Mouse (Mus musculus) limb, embryonic 11.5 days (tissue): ENCODE results near the gene Rad50. TPM values are rescaled to one million over a fixed set of nuclear protein-coding genes. Genes with fewer than 3 reads are reported as not detected.

Source experiments
- ATAC-seq: fragments of 200-750 bp; cut with Nextera tagmentation; 2 replicates; pipeline ENCODE4 v1.8.0; 2017; ENCODE audit warnings: low read depth; ENCODE audit not compliant: insufficient number of reproducible peaks, low FRiP score, low TSS enrichment
- DNase-seq: peaks from one replicate; pipeline ENCODE4 v3.0.0-alpha.2; 2015; ENCODE audit warnings: low spot score
- H3K27ac ChIP-seq: fragments of 300-500 bp; sonication (generic); replicated peaks from 2 replicates; pipeline ENCODE4 v1.5.1; 2014; ENCODE audit warnings: low read depth, mild to moderate bottlenecking, low read length
- H3K27me3 ChIP-seq: fragments of 300-500 bp; sonication (generic); 2 replicates; pipeline ENCODE4 v1.6.1; 2014; ENCODE audit warnings: mild to moderate bottlenecking, low read length, mixed read lengths; ENCODE audit not compliant: control insufficient read depth, insufficient read depth
- H3K36me3 ChIP-seq: fragments of 300-500 bp; sonication (generic); 2 replicates; pipeline ENCODE4 v1.6.1; 2014; ENCODE audit warnings: mild to moderate bottlenecking, low read length, moderate library complexity, mixed read lengths; ENCODE audit not compliant: control insufficient read depth, insufficient read depth
- H3K4me1 ChIP-seq: fragments of 300-500 bp; sonication (generic); 2 replicates; pipeline ENCODE4 v1.6.1; 2014; ENCODE audit warnings: low read length, mixed read lengths; ENCODE audit not compliant: control insufficient read depth, insufficient read depth
- H3K4me2 ChIP-seq: fragments of 300-500 bp; sonication (generic); 2 replicates; pipeline ENCODE4 v1.6.1; 2014; ENCODE audit warnings: low read depth, mild to moderate bottlenecking, moderate library complexity; ENCODE audit not compliant: severe bottlenecking
- H3K4me3 ChIP-seq: fragments of 300-500 bp; sonication (generic); 2 replicates; pipeline ENCODE4 v1.5.1; 2014; ENCODE audit warnings: low read depth, low read length
- H3K9ac ChIP-seq: fragments of 300-500 bp; sonication (generic); 2 replicates; pipeline ENCODE4 v1.6.1; 2014; ENCODE audit warnings: mild to moderate bottlenecking, low read length
- H3K9me3 ChIP-seq: fragments of 300-500 bp; sonication (generic); 2 replicates; pipeline ENCODE4 v1.6.1; 2016; ENCODE audit warnings: low read length; ENCODE audit not compliant: control insufficient read depth
- WGBS: fragments of 180-500 bp; shearing (Covaris S2); extraction: QIAGEN DNeasy Blood & Tissue Kit; methylation state at CpG from one replicate; pipeline ENCODE4 v1.1.7; 2014; 5-methylcytosine and 5-hydroxymethylcytosine counted together
- polyA plus RNA-seq: library from polyadenylated mRNA; unstranded; fragments of >200 nt; fragmentation: Nextera tagmentation; extraction: Ambion mirVana; gene quantifications from 2 replicates; pipeline ENCODE4 v1.2.1, GENCODE M21; 2014

The Rad50 gene
- polyA plus RNA-seq, 1 experiment from 2014 or later: 26.4 TPM

GRCm38 (mm10) chr11:53720715-53721114, 13.6 kb upstream of the Rad50 start, which contains the start of gene Il5:
Gene Il5, plus strand, starts transcription at chr11:53720794.
- no peak within 1 kb of the TSS for H3K4me3 ChIP-seq
- DNase-seq: no peak
- H3K9me3 ChIP-seq: no peaks in the 10 kb centered on the region
- no peak within 1 kb of the TSS for H3K4me2 ChIP-seq
- H3K4me1 ChIP-seq: no peaks in the 10 kb centered on the region
- 82% methylated on average over 6 of the region's 6 CpGs for WGBS
- no peak within 1 kb of the TSS for H3K9ac ChIP-seq
- no peak for ATAC-seq
- no peaks in the 10 kb centered on the region for H3K36me3 ChIP-seq
- H3K27me3 ChIP-seq: no peaks in the 10 kb centered on the region
- no peak within 1 kb of the TSS for H3K27ac ChIP-seq

- H3K9ac ChIP-seq: no peak overlapping the region
- no peak overlapping the region for H3K4me2 ChIP-seq
- H3K27me3 ChIP-seq: no peaks in the 10 kb centered on the region
- H3K36me3 ChIP-seq: no peaks in the 10 kb centered on the region
- WGBS: 74% methylated on average over 1 of the region's 1 CpGs
- DNase-seq (no peak), ATAC-seq (no peak)
- no peaks in the 10 kb centered on the region for H3K4me1 ChIP-seq
- H3K27ac ChIP-seq: no peak overlapping the region
- no peak overlapping the region for H3K4me3 ChIP-seq
- H3K9me3 ChIP-seq: no peaks in the 10 kb centered on the region
Observed at GRCm38 (mm10) chr11:53719701-53720100, 12.6 kb upstream of the Rad50 start.

GRCm38 (mm10) chr11:53707718-53708009, 545 bp upstream of the Rad50 start:
- Histone ChIP-seq H3K9ac (no peak overlapping the region), H3K27ac (no peak overlapping the region)

GRCm38 (mm10) chr11:53706236-53706933, 734 bp downstream of the Rad50 start:
- Histone ChIP-seq H3K36me3 (no peaks in the 10 kb centered on the region; the same call in 1 of the 2 replicates), H3K4me1 (peaks cover 4% of the 10 kb centered on the region; the same call in 1 of the 2 replicates), H3K9me3 (no peaks in the 10 kb centered on the region), H3K4me2 (peak overlapping the region; percentile 90), H3K27me3 (no peaks in the 10 kb centered on the region), H3K9ac (peak overlapping the region; percentile 87), H3K27ac (peak overlapping the region; percentile 83), H3K4me3 (peak overlapping the region; percentile 74)
- ATAC-seq (peak; percentile 54; the same call in 1 of the 2 replicates), DNase-seq (peak; percentile 70)
- 7% methylated on average over 29 of the region's 29 CpGs for WGBS

More at GRCm38 (mm10) chr11:53707718-53708009, 545 bp upstream of the Rad50 start:
- DNase-seq (no peak), ATAC-seq (no peak)
- H3K36me3 ChIP-seq: no peaks in the 10 kb centered on the region; the same call in 1 of the 2 replicates
- H3K9me3 ChIP-seq: no peaks in the 10 kb centered on the region
- peak overlapping the region; percentile 74; the same call in 1 of the 2 replicates for H3K4me3 ChIP-seq
- WGBS: 86% methylated on average over 3 of the region's 3 CpGs
- peaks cover 4% of the 10 kb centered on the region; the same call in 1 of the 2 replicates for H3K4me1 ChIP-seq
- peak overlapping the region; percentile 90 for H3K4me2 ChIP-seq
- H3K27me3 ChIP-seq: no peaks in the 10 kb centered on the region

GRCm38 (mm10) chr11:53699351-53699750, 7.8 kb downstream of the Rad50 start:
- Histone ChIP-seq H3K27me3 (no peaks in the 10 kb centered on the region), H3K27ac (no peak overlapping the region), H3K36me3 (peaks cover 2% of the 10 kb centered on the region), H3K4me3 (no peak overlapping the region), H3K9me3 (no peaks in the 10 kb centered on the region), H3K9ac (no peak overlapping the region), H3K4me2 (no peak overlapping the region), H3K4me1 (no peaks in the 10 kb centered on the region)
- 92% methylated on average over 4 of the region's 4 CpGs for WGBS
- DNase-seq (no peak), ATAC-seq (no peak)

- WGBS: 81% methylated on average over 2 of the region's 2 CpGs
- Histone ChIP-seq H3K36me3 (peaks cover 2% of the 10 kb centered on the region; the same call in 1 of the 2 replicates), H3K4me3 (no peak overlapping the region), H3K27ac (no peak overlapping the region), H3K4me1 (no peaks in the 10 kb centered on the region), H3K4me2 (no peak overlapping the region), H3K9me3 (no peaks in the 10 kb centered on the region), H3K9ac (no peak overlapping the region), H3K27me3 (no peaks in the 10 kb centered on the region)
- ATAC-seq (no peak), DNase-seq (no peak)
Observed at GRCm38 (mm10) chr11:53698521-53698920, 8.6 kb downstream of the Rad50 start.

GRCm38 (mm10) chr11:53691979-53692378, 15.1 kb downstream of the Rad50 start:
- ATAC-seq: no peak
- Histone ChIP-seq H3K4me2 (no peak overlapping the region), H3K27ac (no peak overlapping the region), H3K4me3 (no peak overlapping the region), H3K4me1 (no peaks in the 10 kb centered on the region), H3K9ac (no peak overlapping the region), H3K27me3 (no peaks in the 10 kb centered on the region), H3K9me3 (no peaks in the 10 kb centered on the region), H3K36me3 (peaks cover 2% of the 10 kb centered on the region; the same call in 1 of the 2 replicates)
- WGBS: 89% methylated on average over 10 of the region's 10 CpGs
- no peak for DNase-seq

- Histone ChIP-seq H3K27me3 (no peaks in the 10 kb centered on the region), H3K9ac (no peak overlapping the region), H3K9me3 (no peaks in the 10 kb centered on the region), H3K4me2 (no peak overlapping the region), H3K36me3 (peaks cover 2% of the 10 kb centered on the region; the same call in 1 of the 2 replicates), H3K4me1 (no peaks in the 10 kb centered on the region), H3K27ac (no peak overlapping the region), H3K4me3 (no peak overlapping the region)
- 92% methylated on average over 9 of the region's 9 CpGs for WGBS
- ATAC-seq (no peak), DNase-seq (no peak)
Observed at GRCm38 (mm10) chr11:53682994-53683530, 24.1 kb downstream of the Rad50 start.
